Mouse (Mus musculus): ENCODE results near the gene Robo2. TPM values are rescaled to one million over a fixed set of nuclear protein-coding genes. Genes with fewer than 3 reads are reported as not detected.
"Not testable (repeated sequence)": the region's sequence is repeated elsewhere in the genome, so short reads cannot be mapped to it uniquely, and the experiment has no call there.

The Robo2 gene
- polyA plus RNA-seq, 1 experiment from 2014 or later, result 97.8 TPM

GRCm38 (mm10) chr16:74111101-74111500 is 300.5 kb downstream of the Robo2 start:
- ATAC-seq (replicated peaks; ENCODE audit: low FRiP score), result no peak
- Histone ChIP-seq H3K4me2 (no peak overlapping the region), H3K4me3 (replicated peaks) (no peak overlapping the region), H3K4me1 (no peaks in the 10 kb centered on the region), H3K27me3 (no peaks in the 10 kb centered on the region), H3K9ac (no peak overlapping the region), H3K9me3 (replicated peaks) (no peaks in the 10 kb centered on the region), H3K27ac (no peak overlapping the region), H3K36me3 (no peaks in the 10 kb centered on the region)
- 88% methylated on average over 4 of the region's 4 CpGs for WGBS

GRCm38 (mm10) chr16:74104449-74104848 is 307.2 kb downstream of the Robo2 start:
- not testable (repeated sequence) for H3K27me3 ChIP-seq; ATAC-seq (replicated peaks; ENCODE audit: low FRiP score); H3K4me3 ChIP-seq (replicated peaks); H3K36me3 ChIP-seq; H3K4me1 ChIP-seq; H3K9ac ChIP-seq; H3K9me3 ChIP-seq (replicated peaks); H3K4me2 ChIP-seq; H3K27ac ChIP-seq
- WGBS, result 76% methylated on average over 8 of the region's 8 CpGs

DNA sequence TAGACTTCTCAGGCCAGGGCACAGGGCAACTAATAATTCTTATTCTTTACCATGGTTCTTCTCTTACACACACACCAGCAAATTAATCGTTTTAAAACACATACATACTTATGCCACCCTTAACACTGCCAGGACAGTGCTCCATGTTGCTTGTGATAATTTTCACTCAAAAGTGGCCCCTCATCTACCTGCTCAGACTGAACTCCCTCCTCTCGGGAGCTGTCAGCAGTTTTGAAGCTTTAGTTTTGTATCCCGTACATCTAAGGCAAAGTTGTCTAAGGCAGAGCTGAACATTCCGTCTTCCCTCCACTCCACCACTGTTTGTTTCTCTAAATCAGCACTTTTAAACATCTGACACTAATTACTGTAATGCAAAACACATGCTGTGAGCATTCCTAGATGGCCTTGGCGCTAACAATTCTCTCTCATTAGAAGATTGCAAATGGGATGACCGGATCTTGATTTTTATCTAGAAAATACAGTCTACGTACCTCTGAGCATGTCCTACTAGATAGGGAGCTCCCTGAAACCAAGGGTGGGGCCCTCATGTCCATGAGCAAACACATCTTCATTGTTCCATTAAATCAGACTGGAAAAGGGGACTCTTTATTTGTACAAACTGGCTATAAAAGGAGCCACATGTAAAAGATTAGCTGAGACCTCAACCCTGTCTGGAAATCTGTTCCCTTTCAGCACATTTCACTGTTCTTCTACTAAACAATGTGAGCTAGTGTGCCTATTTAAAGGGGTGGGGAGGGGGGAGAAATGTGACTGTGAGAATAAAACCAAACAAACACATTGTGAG is 318.4 kb downstream of the Robo2 start:
- no peak overlapping the region for H3K9ac ChIP-seq
- 0 out of 2 replicates have a peak, but pooled peaks have one; percentile 33 for ATAC-seq (replicated peaks; ENCODE audit: low FRiP score)
- peaks cover 9% of the 10 kb centered on the region; the same call in 1 of the 2 replicates for H3K4me1 ChIP-seq
- H3K9me3 ChIP-seq (replicated peaks), result no peaks in the 10 kb centered on the region
- no peak overlapping the region for H3K4me2 ChIP-seq
- no peak overlapping the region for H3K4me3 ChIP-seq (replicated peaks)
- H3K27me3 ChIP-seq, result no peaks in the 10 kb centered on the region
- WGBS, result 56% methylated on average over 7 of the region's 7 CpGs
- peak overlapping the region; percentile 68 for H3K27ac ChIP-seq
- no peaks in the 10 kb centered on the region for H3K36me3 ChIP-seq

DNA sequence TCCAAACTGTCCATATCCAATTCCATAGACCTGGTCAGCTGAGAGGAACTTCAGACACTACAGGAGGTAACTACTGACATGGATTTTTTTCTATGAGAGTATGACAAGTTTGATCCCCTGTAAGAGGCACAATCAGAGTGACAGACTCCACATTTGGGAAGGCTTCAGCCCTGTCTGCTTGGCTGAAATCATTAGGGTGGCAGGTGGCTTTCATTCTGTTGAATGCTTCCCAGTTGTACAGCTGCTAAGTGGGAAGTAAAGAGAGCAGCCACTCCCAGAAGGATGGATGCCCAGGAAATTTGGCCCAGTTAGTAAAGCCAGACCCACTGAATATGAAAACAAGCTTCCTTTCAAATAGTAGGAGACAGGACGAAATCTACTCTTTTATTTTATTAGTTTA is 321.7 kb downstream of the Robo2 start:
- Histone ChIP-seq H3K36me3 (no peaks in the 10 kb centered on the region), H3K4me3 (replicated peaks) (no peak overlapping the region), H3K27me3 (no peaks in the 10 kb centered on the region), H3K27ac (no peak overlapping the region), H3K4me2 (no peak overlapping the region), H3K9ac (no peak overlapping the region), H3K9me3 (replicated peaks) (no peaks in the 10 kb centered on the region), H3K4me1 (peaks cover 9% of the 10 kb centered on the region; the same call in 1 of the 2 replicates)
- WGBS, result 88% methylated on average over 1 of the region's 1 CpGs
- no peak for ATAC-seq (replicated peaks; ENCODE audit: low FRiP score)

- Histone ChIP-seq H3K9ac (no peak overlapping the region), H3K9me3 (replicated peaks) (no peaks in the 10 kb centered on the region), H3K27me3 (no peaks in the 10 kb centered on the region), H3K27ac (no peak overlapping the region), H3K4me2 (no peak overlapping the region), H3K36me3 (no peaks in the 10 kb centered on the region), H3K4me1 (no peaks in the 10 kb centered on the region), H3K4me3 (replicated peaks) (no peak overlapping the region)
- ATAC-seq (replicated peaks; ENCODE audit: low FRiP score), result no peak
- WGBS, result 92% methylated on average over 2 of the region's 2 CpGs
These were observed 327.4 kb downstream of the Robo2 start for GRCm38 (mm10) chr16:74084188-74084587.

GRCm38 (mm10) chr16:74072671-74073070 is 339.0 kb downstream of the Robo2 start:
- H3K4me3 ChIP-seq (replicated peaks), result no peak overlapping the region
- no peak overlapping the region for H3K27ac ChIP-seq
- H3K4me1 ChIP-seq, result no peaks in the 10 kb centered on the region
- H3K27me3 ChIP-seq, result no peaks in the 10 kb centered on the region
- no peak overlapping the region for H3K4me2 ChIP-seq
- H3K9ac ChIP-seq, result no peak overlapping the region
- H3K9me3 ChIP-seq (replicated peaks), result no peaks in the 10 kb centered on the region
- no peaks in the 10 kb centered on the region for H3K36me3 ChIP-seq
- ATAC-seq (replicated peaks; ENCODE audit: low FRiP score), result no peak
- 94% methylated on average over 5 of the region's 5 CpGs for WGBS

DNA sequence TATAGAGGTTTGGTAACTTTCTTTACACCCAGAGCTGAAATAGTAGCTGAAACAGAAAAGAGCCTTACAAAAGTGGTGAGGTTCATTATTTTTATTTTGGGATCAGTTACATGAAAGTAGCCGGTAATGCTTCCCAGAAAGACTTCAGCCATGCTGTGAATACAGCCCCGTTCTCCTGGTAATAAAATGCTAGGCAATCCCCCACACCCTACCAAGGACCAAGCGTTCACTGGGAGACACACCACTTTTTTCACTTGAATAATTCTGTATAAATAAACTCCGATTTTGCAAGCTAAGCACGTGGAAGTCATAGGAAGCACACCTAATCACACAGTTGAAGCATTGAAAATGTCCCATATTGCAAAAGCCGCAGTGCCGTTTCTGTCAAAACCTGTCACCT is 341.0 kb downstream of the Robo2 start:
- H3K36me3 ChIP-seq, result no peaks in the 10 kb centered on the region
- no peak overlapping the region for H3K9ac ChIP-seq
- no peaks in the 10 kb centered on the region for H3K27me3 ChIP-seq
- no peak overlapping the region for H3K4me3 ChIP-seq (replicated peaks)
- H3K9me3 ChIP-seq (replicated peaks), result no peaks in the 10 kb centered on the region
- peak; percentile 75 for ATAC-seq (replicated peaks; ENCODE audit: low FRiP score)
- H3K4me1 ChIP-seq, result no peaks in the 10 kb centered on the region
- no peak overlapping the region for H3K27ac ChIP-seq
- no peak overlapping the region; the same call in 1 of the 2 replicates for H3K4me2 ChIP-seq
- 43% methylated on average over 7 of the region's 7 CpGs for WGBS

DNA sequence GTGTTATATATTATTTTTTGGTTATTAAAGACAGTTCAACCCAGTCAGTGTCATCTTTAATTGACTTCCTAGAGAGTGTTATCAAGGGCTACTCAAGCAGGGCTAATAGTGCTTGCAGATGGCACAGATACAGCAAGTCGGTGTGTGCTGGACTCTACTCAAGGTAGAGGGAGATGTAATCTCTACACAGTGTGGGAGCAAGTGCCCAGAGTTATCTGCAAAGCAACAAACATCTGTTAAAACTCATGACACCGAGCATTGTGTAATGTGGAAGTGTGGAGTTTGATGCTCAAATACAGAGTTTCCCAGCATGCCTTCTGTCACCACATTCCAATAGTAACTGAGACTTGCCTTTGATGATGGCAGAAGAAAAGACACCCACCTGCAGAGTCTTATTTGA is 345.7 kb downstream of the Robo2 start:
- Histone ChIP-seq H3K9me3 (replicated peaks) (no peaks in the 10 kb centered on the region), H3K4me2 (no peak overlapping the region), H3K36me3 (no peaks in the 10 kb centered on the region), H3K27me3 (no peaks in the 10 kb centered on the region), H3K9ac (no peak overlapping the region), H3K4me1 (no peaks in the 10 kb centered on the region), H3K27ac (no peak overlapping the region), H3K4me3 (replicated peaks) (no peak overlapping the region)
- ATAC-seq (replicated peaks; ENCODE audit: low FRiP score), result no peak
- 79% methylated on average over 2 of the region's 2 CpGs for WGBS

DNA sequence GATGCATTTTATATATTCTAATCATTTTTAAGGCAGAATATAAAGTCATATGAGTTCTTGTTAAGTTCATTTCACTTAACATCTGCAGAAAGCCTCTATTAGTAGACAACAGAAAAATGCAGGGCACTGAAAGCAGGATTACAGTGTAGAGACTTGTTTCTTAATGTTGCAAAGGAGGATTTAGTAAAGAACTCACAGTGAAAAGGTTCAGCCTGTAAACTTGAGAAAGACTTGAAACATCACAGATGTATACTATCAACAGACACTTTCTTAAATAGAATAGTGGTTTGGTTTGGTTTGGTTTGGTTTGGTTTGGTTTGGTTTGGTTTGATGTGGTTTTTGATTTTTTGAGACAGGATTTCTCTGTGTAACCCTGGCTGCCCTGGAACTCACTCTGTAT is 349.7 kb downstream of the Robo2 start:
- no peak overlapping the region for H3K9ac ChIP-seq
- no peak overlapping the region for H3K4me2 ChIP-seq
- no peaks in the 10 kb centered on the region for H3K9me3 ChIP-seq (replicated peaks)
- no peaks in the 10 kb centered on the region for H3K36me3 ChIP-seq
- H3K27ac ChIP-seq, result 0 out of 2 replicates have a peak overlapping the region, but pooled peaks have one; percentile 47
- H3K4me3 ChIP-seq (replicated peaks), result no peak overlapping the region
- H3K27me3 ChIP-seq, result no peaks in the 10 kb centered on the region
- no peaks in the 10 kb centered on the region for H3K4me1 ChIP-seq
- no peak for ATAC-seq (replicated peaks; ENCODE audit: low FRiP score)

GRCm38 (mm10) chr16:74061479-74061878 is 350.1 kb downstream of the Robo2 start:
- no peaks in the 10 kb centered on the region for H3K9me3 ChIP-seq (replicated peaks)
- H3K27me3 ChIP-seq, result no peaks in the 10 kb centered on the region
- no peak overlapping the region for H3K9ac ChIP-seq
- H3K36me3 ChIP-seq, result no peaks in the 10 kb centered on the region
- H3K4me2 ChIP-seq, result no peak overlapping the region
- no peak overlapping the region for H3K27ac ChIP-seq
- ATAC-seq (replicated peaks; ENCODE audit: low FRiP score), result no peak
- no peaks in the 10 kb centered on the region for H3K4me1 ChIP-seq
- H3K4me3 ChIP-seq (replicated peaks), result no peak overlapping the region

- no peak for ATAC-seq (replicated peaks; ENCODE audit: low FRiP score)
- Histone ChIP-seq H3K9me3 (replicated peaks) (no peaks in the 10 kb centered on the region), H3K27ac (no peak overlapping the region), H3K4me2 (no peak overlapping the region), H3K4me3 (replicated peaks) (no peak overlapping the region), H3K9ac (no peak overlapping the region), H3K36me3 (no peaks in the 10 kb centered on the region), H3K4me1 (no peaks in the 10 kb centered on the region), H3K27me3 (no peaks in the 10 kb centered on the region)
- WGBS, result 76% methylated on average over 2 of the region's 2 CpGs
These were observed 354.7 kb downstream of the Robo2 start for GRCm38 (mm10) chr16:74056886-74057285.

- 81% methylated on average over 1 of the region's 1 CpGs for WGBS
- H3K9me3 ChIP-seq (replicated peaks), result no peaks in the 10 kb centered on the region
- H3K4me3 ChIP-seq (replicated peaks), result no peak overlapping the region
- no peak for ATAC-seq (replicated peaks; ENCODE audit: low FRiP score)
- H3K4me1 ChIP-seq, result no peaks in the 10 kb centered on the region
- H3K9ac ChIP-seq, result no peak overlapping the region
- H3K27me3 ChIP-seq, result no peaks in the 10 kb centered on the region
- no peak overlapping the region for H3K27ac ChIP-seq
- no peak overlapping the region for H3K4me2 ChIP-seq
- H3K36me3 ChIP-seq, result no peaks in the 10 kb centered on the region
These were observed 355.4 kb downstream of the Robo2 start for GRCm38 (mm10) chr16:74056210-74056609.
